Mouse (Mus musculus) natural killer cell, adult 2 months (primary cell): ENCODE data around the gene Mrm2.
"Not testable (repeated sequence)": the region's sequence is repeated elsewhere in the genome, so short reads cannot be mapped to it uniquely, and the experiment has no call there.

Experiments used
- DNase-seq, 2 experiments: peaks; one replicate each; pipeline ENCODE4 v3.0.0; 2022; ENCODE audit warnings: low spot score in 2 of 2

Gene Mrm2

DNA sequence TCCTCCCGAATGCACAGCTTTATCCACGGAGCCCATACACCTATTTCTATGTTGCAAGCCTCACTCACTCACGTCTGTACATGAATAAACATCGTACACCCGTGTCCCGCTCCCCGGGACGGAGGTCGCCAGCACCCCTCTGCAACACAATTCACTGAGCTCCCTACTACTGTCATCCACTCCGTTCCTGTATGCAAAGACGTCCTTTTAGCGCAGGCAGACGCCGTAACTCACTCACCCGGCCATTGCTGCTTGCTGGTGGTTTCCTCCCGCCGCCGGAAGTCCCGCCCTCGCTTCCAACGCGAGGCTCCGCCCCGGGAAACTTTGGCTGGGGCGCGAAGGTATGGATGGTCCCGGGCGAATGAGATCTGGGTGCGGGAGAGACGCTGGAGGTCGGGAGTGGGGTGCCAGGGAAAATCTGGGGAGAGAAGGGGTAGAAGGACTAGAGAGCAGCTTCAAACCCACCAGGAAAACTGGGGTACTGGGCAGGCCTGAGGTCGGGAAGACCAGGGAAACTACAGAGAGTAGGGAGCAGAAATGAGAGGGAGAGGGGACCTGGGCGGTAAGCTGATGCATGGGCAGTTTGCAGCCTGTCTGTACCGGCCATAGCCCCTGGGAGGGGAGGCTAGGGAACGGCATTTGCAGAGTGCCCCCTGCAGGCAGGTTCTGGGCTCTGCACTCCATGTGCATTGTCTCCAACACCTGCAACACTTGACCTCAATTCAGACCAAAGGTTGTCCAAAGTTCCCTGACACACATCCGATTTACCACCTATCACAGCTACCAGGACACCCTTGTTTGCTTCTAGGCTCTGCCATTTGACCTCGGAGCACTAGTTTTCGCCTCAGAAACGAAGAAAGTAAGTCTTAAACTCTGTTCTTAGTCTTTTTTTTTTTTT lies at the start of gene Mrm2:
Mrm2 (minus strand) TSS at position 284 of the 898 bp plus-strand sequence.
- DNase-seq, result peak; percentile 67 to 77

DNA sequence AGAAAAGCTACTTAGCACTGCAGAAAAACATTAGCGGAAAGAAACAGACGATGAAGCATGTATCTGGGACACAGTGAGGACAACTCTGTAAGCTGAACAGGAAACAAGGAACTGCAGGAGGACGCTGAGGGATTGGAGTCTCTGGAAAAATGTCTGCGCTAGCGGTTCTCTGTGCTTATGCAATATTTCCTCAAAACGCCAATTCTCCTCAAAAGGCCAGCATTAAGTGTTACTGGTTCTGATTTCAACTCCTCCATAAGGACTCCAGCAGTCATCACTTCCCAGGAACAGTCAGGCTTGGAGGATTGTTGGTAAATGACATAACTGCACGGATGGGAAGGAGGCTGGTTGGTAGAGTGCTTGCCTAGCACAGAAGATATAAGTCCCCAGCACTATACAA lies 49.5 kb upstream of the Mrm2 start:
- no peak for DNase-seq

DNA sequence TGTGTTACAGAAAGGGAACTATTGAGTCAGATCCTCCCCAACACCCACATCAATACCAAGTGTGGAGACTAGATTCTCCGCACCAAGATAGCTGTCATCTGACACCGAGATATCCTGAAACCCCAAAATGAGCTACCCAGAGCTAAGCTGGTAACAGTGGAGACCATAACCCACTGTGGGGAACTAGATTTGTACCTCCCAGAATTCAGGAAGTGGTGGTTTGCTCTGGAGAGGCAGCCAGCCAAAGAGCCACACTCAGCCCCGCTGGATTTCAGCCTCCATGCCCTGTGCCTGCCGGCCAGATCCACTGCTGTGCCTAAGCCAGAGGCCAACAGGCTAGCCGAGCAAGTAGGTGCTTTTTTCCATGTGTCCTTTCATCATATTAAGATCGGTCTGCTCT lies 47.6 kb upstream of the Mrm2 start:
- no peak for DNase-seq

DNA sequence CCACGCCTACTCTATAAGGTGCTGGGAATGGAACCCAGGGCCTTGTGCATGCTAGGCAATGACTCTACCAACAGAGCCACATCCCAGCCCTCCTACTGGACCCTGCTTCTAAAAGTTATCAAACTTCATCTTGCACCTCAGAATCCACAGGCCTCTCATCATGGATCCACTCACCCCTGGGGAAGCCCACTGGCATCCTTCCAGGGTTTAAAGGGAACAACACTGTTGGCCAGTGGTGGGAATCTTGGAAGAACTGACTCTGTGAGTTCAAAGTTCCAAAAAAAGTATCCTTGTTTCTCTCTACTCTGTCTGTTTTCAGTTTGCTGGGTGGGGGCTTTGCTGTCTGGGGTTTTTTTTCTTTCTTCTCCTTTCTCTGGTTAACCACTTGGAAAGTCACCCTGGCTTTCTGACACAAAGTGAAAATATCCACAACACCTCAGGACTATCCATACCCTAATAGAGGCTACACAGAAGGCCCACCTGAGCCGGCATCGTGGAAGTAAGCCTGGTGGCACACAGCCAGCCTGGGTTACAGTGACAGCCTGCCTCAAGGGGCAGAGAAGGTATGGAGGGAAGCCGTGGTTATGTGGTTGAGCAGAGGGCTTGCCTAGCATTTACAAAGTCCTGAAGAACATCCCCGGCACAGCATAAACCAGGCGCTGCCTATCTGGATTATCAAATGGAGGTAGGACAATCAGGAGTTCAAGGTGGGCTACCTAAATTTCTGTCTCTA lies 46.6 kb upstream of the Mrm2 start:
- no peak for DNase-seq

DNA sequence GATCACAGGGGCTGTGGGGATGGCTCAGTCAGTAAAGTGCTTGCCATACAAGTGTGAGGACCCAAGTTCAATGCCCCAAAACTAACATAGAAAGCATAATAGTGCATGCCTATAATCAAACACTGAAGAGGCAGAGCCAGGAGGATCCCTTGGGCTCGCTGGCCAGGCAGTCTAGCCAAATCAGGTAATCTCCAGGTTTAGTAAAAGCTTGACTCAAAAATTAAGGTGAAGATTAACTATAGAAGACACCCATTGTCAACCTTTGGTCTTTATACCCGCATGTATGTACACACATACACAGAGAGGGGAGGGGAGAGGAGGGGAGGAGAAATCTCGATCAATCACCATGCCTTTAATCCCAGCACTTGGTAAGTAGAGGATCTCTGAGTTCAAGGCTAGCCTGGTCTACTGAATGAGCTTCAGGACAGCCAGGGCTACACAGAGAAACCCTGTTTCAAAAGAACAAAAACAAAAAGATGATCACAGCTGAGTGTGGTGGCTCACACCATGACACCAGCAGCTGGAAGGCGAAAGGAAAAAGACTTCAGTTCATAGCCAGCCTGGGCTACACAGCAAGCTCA lies 43.6 kb upstream of the Mrm2 start:
- DNase-seq, result no peak

DNA sequence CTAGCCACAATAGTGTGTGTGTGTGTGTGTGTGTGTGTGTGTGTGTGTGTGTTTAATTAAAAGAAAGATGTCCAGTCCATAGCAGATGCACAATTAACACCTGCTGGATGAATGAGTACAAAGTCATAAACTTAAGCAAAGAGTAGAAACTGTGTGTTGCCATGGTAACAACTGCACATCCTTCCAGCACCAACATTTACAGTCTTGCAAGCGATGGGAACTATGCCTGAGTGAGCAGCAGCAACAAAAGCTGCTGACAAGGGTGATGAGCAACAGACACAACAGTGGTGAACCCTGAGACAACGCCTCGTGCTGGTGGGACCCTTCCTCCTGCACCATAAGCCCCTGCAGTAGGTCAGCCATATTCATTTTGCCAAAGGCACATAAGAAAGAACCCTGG lies 42.5 kb upstream of the Mrm2 start:
- DNase-seq, result peak in 1 of 2 experiments; percentile 76

DNA sequence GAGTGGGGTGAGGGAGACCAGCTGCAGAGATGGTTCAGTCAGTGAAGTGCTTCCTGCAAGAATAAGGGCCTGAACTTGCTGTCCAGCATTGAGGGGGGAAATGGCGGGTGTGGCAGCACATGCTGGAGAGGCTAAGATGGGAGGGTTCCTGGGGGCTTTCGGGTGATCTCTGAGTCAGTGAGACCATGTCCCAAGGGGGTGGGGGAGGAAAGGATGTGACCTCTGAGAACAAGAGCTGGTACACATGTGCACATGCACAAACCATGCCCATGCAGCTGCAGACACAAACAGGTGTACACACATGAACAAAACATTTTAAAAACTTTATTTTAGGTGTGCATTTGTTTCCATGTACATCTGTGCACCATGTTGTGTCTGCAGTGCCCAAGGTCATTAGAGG lies 42.0 kb upstream of the Mrm2 start:
- DNase-seq, result peak in 1 of 2 experiments; percentile 38

DNA sequence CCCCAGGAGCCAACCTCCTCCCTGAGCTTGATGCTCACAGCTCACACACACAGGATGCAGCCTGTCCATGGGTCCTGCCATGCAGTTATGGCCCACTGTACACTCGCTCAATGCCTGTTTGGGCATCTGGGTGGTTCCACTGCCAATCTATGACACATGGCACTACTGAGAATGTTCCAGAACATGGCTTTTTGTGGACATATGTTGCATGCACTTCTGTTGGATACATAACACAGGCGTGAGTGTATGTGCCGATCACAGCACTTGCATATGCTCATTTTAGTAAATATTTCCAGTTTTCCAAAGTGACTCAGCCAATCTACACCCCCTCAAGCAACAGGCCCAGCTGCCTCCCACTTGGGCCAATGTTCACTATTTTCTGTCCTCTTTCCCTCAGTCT lies 40.0 kb upstream of the Mrm2 start:
- no peak for DNase-seq

DNA sequence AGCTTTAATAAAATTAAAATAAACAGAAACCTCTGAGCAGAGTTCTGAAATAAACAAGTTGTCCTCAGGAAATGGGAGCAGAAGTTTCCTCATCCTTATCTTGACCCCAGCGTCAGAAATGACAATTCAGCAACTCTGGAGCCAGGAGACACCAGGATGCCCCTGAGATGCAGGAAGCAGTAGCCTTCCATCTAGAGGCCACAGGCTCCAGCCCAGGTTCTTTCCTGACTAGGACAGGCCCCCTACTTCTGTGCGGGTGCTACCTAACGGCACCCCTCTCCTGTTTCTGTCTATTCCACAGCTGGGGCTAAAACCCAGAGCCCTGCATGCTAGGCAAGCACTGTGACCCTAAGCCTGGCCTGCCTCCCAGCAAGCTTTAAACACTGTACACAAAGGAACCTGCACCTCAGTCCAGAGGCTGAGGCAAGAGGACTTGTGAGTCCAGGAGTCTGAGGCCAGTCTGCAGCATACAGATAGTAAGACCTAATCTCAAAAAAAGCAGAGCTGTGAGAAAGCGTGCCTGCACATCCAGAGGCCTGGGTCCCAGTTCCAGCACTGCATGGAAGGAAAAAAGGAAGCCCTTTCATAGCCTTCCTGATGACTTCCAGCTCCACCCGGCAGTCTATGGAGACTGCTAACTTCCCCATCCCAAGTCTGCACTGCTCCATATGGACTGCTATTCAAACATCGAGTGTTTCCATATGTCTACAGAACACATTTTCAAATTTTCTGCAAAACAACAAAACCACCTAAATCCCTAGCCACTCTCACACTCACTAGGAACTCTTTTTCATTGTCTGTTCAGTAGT lies 39.0 kb upstream of the Mrm2 start:
- no peak for DNase-seq

DNA sequence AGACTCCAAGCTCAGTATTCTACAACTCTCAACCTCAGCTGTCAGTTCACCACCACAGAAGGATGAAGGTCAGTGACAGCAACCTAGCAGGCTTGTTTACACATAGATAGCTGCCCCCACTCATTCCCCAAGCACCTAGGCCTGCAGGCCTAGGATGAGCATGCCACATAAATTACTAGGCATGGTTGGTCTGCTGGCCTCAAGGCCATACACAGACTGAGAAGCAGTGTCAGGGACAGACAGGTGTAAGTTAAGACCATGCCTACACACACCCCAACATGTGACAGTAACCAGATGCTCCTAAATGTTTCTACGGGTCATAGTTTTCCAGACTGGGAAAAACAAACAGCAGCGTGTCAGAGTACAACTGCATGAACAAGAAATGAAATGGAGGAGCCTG lies 37.8 kb upstream of the Mrm2 start:
- no peak for DNase-seq

DNA sequence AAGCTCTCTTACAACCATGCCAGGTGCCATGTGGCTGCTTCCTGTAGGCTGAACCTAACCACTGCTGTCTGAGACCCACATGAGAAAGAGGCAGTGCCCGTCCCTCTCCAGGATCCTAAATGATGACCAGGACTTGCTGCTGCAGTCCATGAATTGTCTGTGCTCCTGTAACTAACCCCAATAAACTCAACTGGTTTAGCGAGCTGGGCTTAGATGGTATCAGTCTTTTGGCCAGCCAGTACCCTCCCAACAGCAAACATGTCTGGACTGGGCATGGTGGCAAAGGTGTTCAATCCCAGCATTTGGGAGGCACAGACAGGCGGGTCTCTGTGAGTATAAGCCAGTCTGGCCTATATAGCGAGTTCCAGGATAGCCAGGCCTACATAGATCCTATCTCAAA lies 37.2 kb upstream of the Mrm2 start:
- DNase-seq, result no peak

DNA sequence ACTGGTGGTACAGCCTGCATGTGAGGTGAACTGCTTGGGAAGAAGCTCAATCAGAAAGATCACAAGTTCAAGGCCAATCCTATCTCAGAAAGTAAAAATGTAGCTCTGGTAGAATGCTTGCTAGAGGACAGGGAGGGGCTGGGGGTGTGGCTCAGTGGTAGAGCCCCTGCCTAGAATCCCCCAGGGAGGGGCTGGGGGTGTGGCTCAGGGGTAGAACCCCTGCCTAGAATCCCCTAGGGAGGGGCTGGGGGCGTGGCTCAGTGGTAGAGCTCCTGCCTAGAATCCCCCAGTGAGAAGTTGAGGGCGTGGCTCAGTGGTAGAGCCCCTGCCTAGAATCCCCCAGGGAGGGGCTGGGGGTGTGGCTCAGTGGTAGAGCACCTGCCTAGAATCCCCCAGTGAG lies 36.4 kb upstream of the Mrm2 start:
- DNase-seq, result not testable (repeated sequence)

DNA sequence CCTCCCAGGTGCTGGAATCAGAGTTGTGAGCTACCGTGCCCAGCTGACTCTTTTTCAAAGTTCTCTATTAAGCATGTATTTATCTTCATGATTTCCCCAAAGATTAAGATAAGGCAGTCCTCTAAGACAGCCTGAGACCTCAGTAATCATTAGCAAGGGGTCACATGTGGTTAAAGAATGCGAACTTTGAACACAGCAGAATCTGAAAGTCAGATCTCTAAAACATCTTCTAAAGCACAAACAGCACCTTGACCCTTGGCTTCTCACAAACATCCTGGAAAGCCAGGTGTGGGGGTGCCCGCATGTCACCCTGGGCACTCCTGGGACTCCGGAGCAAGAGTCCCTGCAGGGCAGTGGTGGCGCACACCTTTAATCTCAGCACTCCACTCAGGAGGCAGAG lies 32.7 kb upstream of the Mrm2 start:
- no peak for DNase-seq

DNA sequence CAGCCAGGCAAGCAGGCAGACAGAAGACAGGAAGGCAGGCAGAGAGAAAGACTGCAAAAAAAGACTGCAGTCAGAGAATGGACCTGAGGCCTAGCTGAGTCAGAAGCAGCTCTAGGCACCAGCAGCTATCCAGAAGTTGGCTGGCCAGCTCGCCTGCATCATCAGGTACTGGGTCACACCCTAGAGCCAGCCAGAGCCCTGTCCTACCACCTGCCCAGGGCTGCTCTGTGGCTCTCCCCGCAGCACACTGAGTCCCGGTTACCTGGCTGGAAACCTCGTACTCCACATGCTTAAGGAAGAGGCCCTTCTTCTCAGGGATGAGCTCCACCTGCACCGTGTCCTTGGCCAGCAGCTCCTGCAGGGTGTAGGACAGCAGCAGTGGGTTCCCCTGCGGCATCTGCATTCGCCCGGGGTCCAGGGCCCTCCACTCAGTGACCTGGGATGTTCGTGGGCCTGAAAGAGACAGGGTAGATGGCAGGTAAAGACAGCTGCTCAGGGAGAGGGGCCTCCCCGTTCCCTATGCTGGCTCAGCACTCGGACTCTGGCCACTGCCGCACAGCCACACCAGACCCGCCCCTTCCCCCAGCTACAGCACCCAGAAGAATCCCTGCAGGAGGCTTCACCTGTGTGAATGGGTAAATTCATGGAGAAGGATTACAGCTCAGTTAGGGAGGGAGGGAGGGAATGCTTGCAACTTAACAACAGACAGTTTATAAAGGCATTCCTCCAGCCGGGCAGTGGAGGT lies 28.4 kb upstream of the Mrm2 start:
- DNase-seq, result no peak

DNA sequence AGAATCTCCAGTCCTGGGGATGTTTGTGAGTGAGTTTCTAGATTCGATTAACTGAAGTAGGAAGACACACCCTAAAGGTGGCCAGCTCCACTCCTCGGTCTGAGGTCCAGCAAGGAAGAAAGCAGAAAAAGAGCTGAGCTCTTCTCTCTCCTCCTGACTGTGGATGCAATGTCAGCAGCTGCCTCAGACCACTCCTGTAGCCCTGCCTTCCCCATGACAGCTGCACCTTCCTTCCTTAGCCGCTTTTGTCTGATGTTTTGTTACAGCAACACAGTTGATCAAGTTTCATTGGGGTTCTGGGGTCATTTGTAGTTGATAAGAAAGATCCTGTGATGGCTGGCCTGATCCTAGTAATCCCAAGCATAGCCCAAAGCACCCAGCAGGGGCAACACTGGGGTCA lies 25.8 kb upstream of the Mrm2 start:
- no peak for DNase-seq

DNA sequence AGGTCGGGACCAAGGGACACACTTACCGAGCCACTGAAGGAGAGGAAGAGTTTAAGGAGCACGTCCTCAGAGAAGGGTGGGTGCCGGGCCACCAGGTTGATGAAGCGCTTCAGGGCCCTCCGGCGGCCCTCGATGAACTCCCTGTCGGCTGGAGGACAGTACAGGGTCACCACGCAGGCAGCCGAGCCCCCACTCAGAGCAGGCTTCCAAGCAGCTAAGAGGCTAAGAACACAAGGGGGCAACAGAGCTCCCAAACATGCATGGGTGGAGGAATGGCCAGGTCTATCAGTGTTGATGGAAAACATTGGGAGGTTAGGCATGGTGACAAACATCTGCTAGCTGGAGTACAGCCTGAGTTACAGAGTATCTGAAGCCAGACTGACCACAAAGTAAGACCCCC lies 24.2 kb upstream of the Mrm2 start:
- no peak for DNase-seq

DNA sequence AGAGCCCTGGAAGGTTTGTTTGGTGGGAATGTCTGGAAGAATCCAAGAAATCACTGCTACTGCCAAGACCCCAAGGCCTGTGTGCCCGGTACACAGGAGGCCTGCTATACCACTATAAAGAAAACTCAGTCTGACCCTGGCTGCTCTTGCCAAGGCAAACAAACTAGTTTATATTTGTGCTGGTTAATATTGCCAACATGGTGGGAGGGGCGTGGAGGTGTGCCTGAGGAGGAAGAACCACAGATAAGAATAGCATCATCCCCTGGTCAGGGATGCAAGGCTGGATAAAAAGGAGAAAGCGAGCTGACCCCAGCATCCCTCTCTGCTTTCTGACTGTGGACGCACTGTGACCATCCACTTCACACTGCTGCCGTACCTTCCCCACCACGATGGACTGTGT lies 20.7 kb upstream of the Mrm2 start:
- DNase-seq, result no peak

DNA sequence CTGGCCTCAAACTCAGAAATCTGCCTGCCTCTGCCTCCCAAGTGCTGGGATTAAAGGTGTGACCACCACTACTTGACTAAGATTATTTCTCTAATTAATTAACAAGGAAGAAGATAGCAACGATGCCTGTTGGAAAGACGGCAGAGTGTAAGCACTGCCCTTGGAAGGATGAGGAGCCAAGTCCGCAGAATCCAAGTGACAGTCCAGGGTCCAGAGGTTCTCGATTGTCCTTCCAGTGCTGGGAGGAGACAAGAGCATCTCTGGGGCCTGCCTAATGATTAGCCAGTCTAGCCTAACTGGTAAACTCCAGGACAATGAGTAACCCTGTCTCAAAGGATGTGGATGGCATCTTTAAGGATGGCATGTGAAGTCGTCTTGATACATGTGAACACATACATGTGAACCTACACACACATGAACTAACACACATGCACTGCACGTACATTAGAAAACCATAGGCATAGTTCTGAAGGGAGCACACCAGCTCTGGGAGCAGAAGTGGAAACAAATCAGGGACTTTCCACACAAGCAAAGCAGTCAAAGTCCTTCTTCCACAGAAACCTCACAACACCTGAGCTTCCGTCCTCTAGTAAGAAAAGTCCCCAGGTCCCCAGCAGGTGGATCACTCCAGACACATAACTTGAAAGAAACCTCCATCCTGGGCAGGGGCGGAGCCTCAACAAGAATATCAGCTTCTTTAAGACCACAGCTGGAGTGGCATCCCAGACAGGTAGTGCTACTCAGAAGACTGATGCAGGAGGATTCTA lies 19.2 kb upstream of the Mrm2 start:
- DNase-seq, result no peak

DNA sequence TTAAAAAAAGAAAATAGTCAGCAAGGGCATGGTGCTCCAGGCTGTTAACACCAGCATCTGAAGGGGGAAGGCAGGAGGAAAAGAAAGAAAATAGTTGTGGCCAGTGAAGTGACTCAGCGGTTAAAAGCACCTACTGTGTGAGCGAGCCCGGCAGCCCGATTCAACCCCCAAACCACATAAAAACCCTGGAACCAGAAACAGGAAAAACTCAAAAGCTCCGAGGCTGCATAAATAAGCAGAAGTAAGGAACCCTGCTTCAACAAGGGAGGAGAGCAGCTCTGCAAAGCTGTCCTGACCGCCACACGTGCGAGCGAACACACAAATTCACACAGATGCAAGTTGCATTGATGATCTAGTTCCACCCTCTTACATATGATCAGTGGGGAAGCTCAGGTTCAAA lies 18.2 kb upstream of the Mrm2 start:
- DNase-seq, result no peak

DNA sequence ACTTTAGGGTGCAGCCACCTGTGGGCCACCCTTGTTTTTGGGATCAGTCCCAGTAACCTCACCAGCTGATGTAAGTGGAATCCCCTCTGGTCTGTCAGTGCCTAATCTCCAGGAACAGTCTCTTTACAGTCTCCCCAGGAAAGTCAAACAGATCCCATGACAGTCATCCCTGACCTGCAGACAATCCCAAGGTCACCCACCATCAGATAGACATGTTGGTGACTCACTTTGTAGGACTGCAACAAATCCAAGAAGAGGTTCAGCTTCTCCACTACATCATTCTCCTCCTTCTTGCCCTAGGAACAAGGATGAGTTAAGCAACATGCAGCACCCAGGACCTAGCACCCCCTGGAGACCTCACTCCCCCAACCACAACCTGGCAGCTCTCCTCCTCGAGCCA lies 14.4 kb upstream of the Mrm2 start:
- no peak for DNase-seq

DNA sequence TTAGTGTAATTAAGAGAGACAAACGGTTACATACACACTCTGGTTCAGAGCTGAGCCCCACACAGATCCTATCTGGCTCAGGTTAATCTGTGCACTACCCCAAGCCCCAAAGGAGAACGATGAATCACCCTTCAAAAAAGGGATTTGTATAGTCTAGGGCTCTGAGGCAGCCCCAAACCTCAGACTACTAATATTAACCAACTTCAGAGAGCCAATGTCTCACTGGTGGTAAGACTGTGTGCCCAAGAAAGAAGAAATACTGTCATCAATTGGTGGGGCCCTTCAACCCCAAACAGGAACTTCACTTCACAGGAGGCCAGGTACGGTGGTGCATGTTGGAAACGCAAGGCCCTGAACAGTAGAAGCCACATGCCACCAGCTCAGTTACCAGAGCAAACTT lies 13.5 kb upstream of the Mrm2 start:
- no peak for DNase-seq
